Mouse (Mus musculus): ENCODE measurements around the gene Slc17a7.

Slc17a7 gene

GRCm38 (mm10) chr7:45175929-45176328, 12.2 kb downstream of the Slc17a7 start:
- DNase-seq (ENCODE audit: low spot score): no peak

GRCm38 (mm10) chr7:45176356-45176755, 12.6 kb downstream of the Slc17a7 start:
- no peak for DNase-seq (ENCODE audit: low spot score)

GRCm38 (mm10) chr7:45178550-45178949, 14.8 kb downstream of the Slc17a7 start:
- no peak for DNase-seq (ENCODE audit: low spot score)

GRCm38 (mm10) chr7:45179469-45179868, 15.7 kb downstream of the Slc17a7 start, which contains the start of gene Gfy:
Gene Gfy, minus strand, starts transcription at chr7:45179569.
- no peak for DNase-seq (ENCODE audit: low spot score)

GRCm38 (mm10) chr7:45180896-45181477, 17.2 kb downstream of the Slc17a7 start, which contains the start of gene Pth2:
Gene Pth2, plus strand, starts transcription at chr7:45180995.
- DNase-seq (ENCODE audit: low spot score): no peak

- DNase-seq (ENCODE audit: low spot score): no peak
Observed at GRCm38 (mm10) chr7:45181540-45181939, 17.8 kb downstream of the Slc17a7 start.

GRCm38 (mm10) chr7:45182199-45182601, 18.5 kb downstream of the Slc17a7 start:
- peak; percentile 75 for DNase-seq (ENCODE audit: low spot score)

GRCm38 (mm10) chr7:45182606-45183005, 18.9 kb downstream of the Slc17a7 start:
- DNase-seq (ENCODE audit: low spot score): no peak

GRCm38 (mm10) chr7:45183672-45184071, 19.9 kb downstream of the Slc17a7 start:
- DNase-seq (ENCODE audit: low spot score): no peak

GRCm38 (mm10) chr7:45185921-45186320, 22.2 kb downstream of the Slc17a7 start:
- no peak for DNase-seq (ENCODE audit: low spot score)

- DNase-seq (ENCODE audit: low spot score): no peak
Observed at GRCm38 (mm10) chr7:45189600-45189999, 25.9 kb downstream of the Slc17a7 start.

GRCm38 (mm10) chr7:45190186-45190585, 26.4 kb downstream of the Slc17a7 start:
- DNase-seq (ENCODE audit: low spot score): no peak

GRCm38 (mm10) chr7:45191161-45191560, 27.4 kb downstream of the Slc17a7 start:
- no peak for DNase-seq (ENCODE audit: low spot score)

- no peak for DNase-seq (ENCODE audit: low spot score)
Observed at GRCm38 (mm10) chr7:45191803-45192363, 28.1 kb downstream of the Slc17a7 start.

- no peak for DNase-seq (ENCODE audit: low spot score)
Observed at GRCm38 (mm10) chr7:45192585-45193310, 29.0 kb downstream of the Slc17a7 start.

- no peak for DNase-seq (ENCODE audit: low spot score)
Observed at GRCm38 (mm10) chr7:45193406-45193805, 29.7 kb downstream of the Slc17a7 start.

GRCm38 (mm10) chr7:45193871-45194785, 30.4 kb downstream of the Slc17a7 start:
- DNase-seq (ENCODE audit: low spot score): no peak

- no peak for DNase-seq (ENCODE audit: low spot score)
Observed at GRCm38 (mm10) chr7:45195341-45196175, 31.8 kb downstream of the Slc17a7 start.

GRCm38 (mm10) chr7:45196176-45196535, 32.4 kb downstream of the Slc17a7 start:
- DNase-seq (ENCODE audit: low spot score): no peak

GRCm38 (mm10) chr7:45196994-45197393, 33.2 kb downstream of the Slc17a7 start:
- no peak for DNase-seq (ENCODE audit: low spot score)

- DNase-seq (ENCODE audit: low spot score): peak; percentile 57
Observed at GRCm38 (mm10) chr7:45198435-45198834, 34.7 kb downstream of the Slc17a7 start.
